Mouse (Mus musculus): ENCODE measurements around the gene Tm6sf1. TPM values are rescaled to one million over a fixed set of nuclear protein-coding genes. Genes with fewer than 3 reads are reported as not detected.

Gene Tm6sf1
- total RNA-seq, 1 experiment: 2.2 TPM

- no peak overlapping the region for H3K4me3 ChIP-seq (ENCODE audit: insufficient read depth in 1 of 2, low read depth in 1 of 2, low read length in 2 of 2, poor library complexity in 1 of 2, severe bottlenecking in 1 of 2)
- no peak for TF ChIP-seq CHD2 (IDR thresholded peaks at IDR 0.05; ENCODE audit: low read depth, low read length)
- no peaks in the 10 kb centered on the region for H3K36me3 ChIP-seq (ENCODE audit: control insufficient read depth, insufficient read depth, low read length, poor library complexity, severe bottlenecking)
- no peak overlapping the region for H3K27ac ChIP-seq (ENCODE audit: insufficient read depth, low read depth, low read length, poor library complexity, severe bottlenecking)
- in situ Hi-C loops (cut with MboI; ENCODE audit: low sequenced_read_pairs in 2 of 2, unreplicated experiment in 2 of 2): no loop called here
- 0 out of 4 replicates have a peak, but pooled peaks cover 0 to 3% of the 10 kb centered on the region in 2 experiments for H3K4me1 ChIP-seq (ENCODE audit: control insufficient read depth in 2 of 2, insufficient read depth in 2 of 2, low read length in 2 of 2, poor library complexity in 1 of 2)
- no peak overlapping the region for H3K9ac ChIP-seq (ENCODE audit: insufficient read depth, low read depth, low read length, poor library complexity, severe bottlenecking)
- no peak for DNase-seq (ENCODE audit: low read depth, low spot score)
- H3K9me3 ChIP-seq (ENCODE audit: control insufficient read depth, insufficient read depth, low read depth, low read length): no peaks in the 10 kb centered on the region
These were observed 4.1 kb upstream of the Tm6sf1 start for GRCm38 (mm10) chr7:81854568-81855307.

- no peak within 1 kb of the TSS for H3K9ac ChIP-seq (ENCODE audit: insufficient read depth, low read depth, low read length, poor library complexity, severe bottlenecking)
- no peaks in the 10 kb centered on the region for H3K36me3 ChIP-seq (ENCODE audit: control insufficient read depth, insufficient read depth, low read length, poor library complexity, severe bottlenecking)
- H3K4me1 ChIP-seq (ENCODE audit: control insufficient read depth in 2 of 2, insufficient read depth in 2 of 2, low read length in 2 of 2, poor library complexity in 1 of 2): 0 out of 4 replicates have a peak, but pooled peaks cover 0 to 3% of the 10 kb centered on the region in 2 experiments
- H3K4me3 ChIP-seq (ENCODE audit: insufficient read depth in 1 of 2, low read depth in 1 of 2, low read length in 2 of 2, poor library complexity in 1 of 2, severe bottlenecking in 1 of 2): no peak within 1 kb of the TSS
- no peak within 1 kb of the TSS for H3K27ac ChIP-seq (ENCODE audit: insufficient read depth, low read depth, low read length, poor library complexity, severe bottlenecking)
- in situ Hi-C loops (cut with MboI; ENCODE audit: low sequenced_read_pairs in 2 of 2, unreplicated experiment in 2 of 2): no loop called here
- no peak for DNase-seq (ENCODE audit: low read depth, low spot score)
- TF ChIP-seq ZC3H11A (IDR thresholded peaks at IDR 0.05; ENCODE audit: borderline replicate concordance, low read depth, low read length) (no peak), HCFC1 (IDR thresholded peaks at IDR 0.05; ENCODE audit: borderline replicate concordance, insufficient read depth, low read length) (no peak), CHD2 (IDR thresholded peaks at IDR 0.05; ENCODE audit: low read depth, low read length) (no peak), ZNF384 (IDR thresholded peaks at IDR 0.05; ENCODE audit: low read depth, low read length) (no peak), MAFK (IDR thresholded peaks at IDR 0.05; ENCODE audit: insufficient read depth, low read depth, low read length) (no peak)
- no peaks in the 10 kb centered on the region for H3K9me3 ChIP-seq (ENCODE audit: control insufficient read depth, insufficient read depth, low read depth, low read length)
These were observed 3.1 kb upstream of the Tm6sf1 start, which contains the start of gene Gm10160 for GRCm38 (mm10) chr7:81855694-81856093. Gene Gm10160 (minus strand): TSS chr7:81855794.

- no peak overlapping the region for H3K4me3 ChIP-seq (ENCODE audit: insufficient read depth in 1 of 2, low read depth in 1 of 2, low read length in 2 of 2, poor library complexity in 1 of 2, severe bottlenecking in 1 of 2)
- in situ Hi-C loops (cut with MboI; ENCODE audit: low sequenced_read_pairs in 2 of 2, unreplicated experiment in 2 of 2): no loop called here
These were observed 2.6 kb upstream of the Tm6sf1 start for GRCm38 (mm10) chr7:81856221-81856620.

DNA sequence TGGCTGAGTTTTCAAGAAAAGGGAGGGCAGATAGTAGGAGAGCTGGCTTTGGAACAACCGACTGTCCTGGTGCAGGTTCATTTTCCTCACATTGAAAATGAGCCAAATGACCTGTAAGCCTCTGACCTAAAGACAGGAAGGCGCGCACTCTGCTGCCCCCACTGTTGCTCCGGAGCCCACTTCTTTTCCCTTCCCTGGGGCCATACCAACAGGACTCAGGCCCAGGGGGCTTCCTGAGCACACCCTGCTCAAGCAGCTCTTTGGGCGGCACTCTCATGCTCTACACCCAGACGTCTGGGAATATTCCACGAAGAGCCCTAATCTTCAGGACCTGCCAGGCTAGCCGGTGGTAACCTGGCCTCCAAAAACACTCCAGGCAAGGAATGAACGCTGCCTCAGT lies 565 bp upstream of the Tm6sf1 start:
- TF ChIP-seq ZNF384 (IDR thresholded peaks at IDR 0.05; ENCODE audit: low read depth, low read length) (no peak), ZC3H11A (IDR thresholded peaks at IDR 0.05; ENCODE audit: borderline replicate concordance, low read depth, low read length) (no peak; the same call in 1 of the 2 replicates), HCFC1 (IDR thresholded peaks at IDR 0.05; ENCODE audit: borderline replicate concordance, insufficient read depth, low read length) (no peak), CHD2 (IDR thresholded peaks at IDR 0.05; ENCODE audit: low read depth, low read length) (no peak), MAFK (IDR thresholded peaks at IDR 0.05; ENCODE audit: insufficient read depth, low read depth, low read length) (no peak)
- H3K9me3 ChIP-seq (ENCODE audit: control insufficient read depth, insufficient read depth, low read depth, low read length): no peaks in the 10 kb centered on the region
- peaks cover 2 to 3% of the 10 kb centered on the region in 2 experiments; a peak in 2 of 4 replicates for H3K4me1 ChIP-seq (ENCODE audit: control insufficient read depth in 2 of 2, insufficient read depth in 2 of 2, low read length in 2 of 2, poor library complexity in 1 of 2)
- no peak overlapping the region; the same call in 1 of the 2 replicates for H3K9ac ChIP-seq (ENCODE audit: insufficient read depth, low read depth, low read length, poor library complexity, severe bottlenecking)
- no peaks in the 10 kb centered on the region for H3K36me3 ChIP-seq (ENCODE audit: control insufficient read depth, insufficient read depth, low read length, poor library complexity, severe bottlenecking)
- peak overlapping the region; percentile 45 to 70; a peak in 3 of 4 replicates for H3K4me3 ChIP-seq (ENCODE audit: insufficient read depth in 1 of 2, low read depth in 1 of 2, low read length in 2 of 2, poor library complexity in 1 of 2, severe bottlenecking in 1 of 2)
- DNase-seq (ENCODE audit: low read depth, low spot score): no peak
- H3K27ac ChIP-seq (ENCODE audit: insufficient read depth, low read depth, low read length, poor library complexity, severe bottlenecking): no peak overlapping the region
- in situ Hi-C loops (cut with MboI; ENCODE audit: low sequenced_read_pairs in 2 of 2, unreplicated experiment in 2 of 2): no loop called here

More at GRCm38 (mm10) chr7:81856221-81856620, 2.6 kb upstream of the Tm6sf1 start:
- H3K27ac ChIP-seq (ENCODE audit: insufficient read depth, low read depth, low read length, poor library complexity, severe bottlenecking): no peak overlapping the region
- H3K9ac ChIP-seq (ENCODE audit: insufficient read depth, low read depth, low read length, poor library complexity, severe bottlenecking): no peak overlapping the region
- H3K9me3 ChIP-seq (ENCODE audit: control insufficient read depth, insufficient read depth, low read depth, low read length): no peaks in the 10 kb centered on the region
- TF ChIP-seq ZNF384 (IDR thresholded peaks at IDR 0.05; ENCODE audit: low read depth, low read length) (no peak), HCFC1 (IDR thresholded peaks at IDR 0.05; ENCODE audit: borderline replicate concordance, insufficient read depth, low read length) (no peak), ZC3H11A (IDR thresholded peaks at IDR 0.05; ENCODE audit: borderline replicate concordance, low read depth, low read length) (no peak), CHD2 (IDR thresholded peaks at IDR 0.05; ENCODE audit: low read depth, low read length) (no peak), MAFK (IDR thresholded peaks at IDR 0.05; ENCODE audit: insufficient read depth, low read depth, low read length) (no peak)
- 0 out of 4 replicates have a peak, but pooled peaks cover 0 to 3% of the 10 kb centered on the region in 2 experiments for H3K4me1 ChIP-seq (ENCODE audit: control insufficient read depth in 2 of 2, insufficient read depth in 2 of 2, low read length in 2 of 2, poor library complexity in 1 of 2)
- no peaks in the 10 kb centered on the region for H3K36me3 ChIP-seq (ENCODE audit: control insufficient read depth, insufficient read depth, low read length, poor library complexity, severe bottlenecking)
- no peak for DNase-seq (ENCODE audit: low read depth, low spot score)

All from ES-E14 (cell line).